In genomic region chr5:112282780-112283482, GRCm38 (mm10) we compare ENCODE assay signal across 12 mouse cellular contexts. TPM values are rescaled to one million over a fixed set of nuclear protein-coding genes. Genes with fewer than 3 reads are reported as not detected.
A peak's percentile ranks its signal among the peaks of the same experiment; 100 is the strongest.
DNase-seq lines count a peak whose midpoint lies in the region; ATAC-seq lines count a peak whose summit lies in the region.
"Had no signal": no experiment of that assay in that cellular context is flagged by ENCODE, and none has a peak within 500 bp of the region (broad histone marks: within the 10 kb centered on the region; RNA-seq: fewer than 3 reads in every experiment).

No protein-coding gene starts in this region.

- peaks cover 43% of the 10 kb centered on the region for H3K4me1 ChIP-seq in kidney, embryonic 14.5 days (ENCODE audit: control insufficient read depth, insufficient read depth, low read length)
- H3K4me1 ChIP-seq in hindbrain, embryonic 11.5 days (replicated peaks; ENCODE audit: control insufficient read depth, insufficient read depth, low read length) = no peaks in the 10 kb centered on the region; the same call in 1 of the 2 replicates

- no peak overlapping the region for H3K4me2 ChIP-seq in kidney, embryonic 14.5 days (replicated peaks; ENCODE audit: low read depth, low read length)
- no peak overlapping the region for H3K4me2 ChIP-seq in hindbrain, embryonic 11.5 days (replicated peaks; ENCODE audit: low read depth, low read length)

- ATAC-seq in kidney, embryonic 14.5 days (ENCODE audit: low FRiP score, low TSS enrichment) = no peak
- ATAC-seq in hindbrain, embryonic 11.5 days (ENCODE audit: low FRiP score) = no peak

- H3K9ac ChIP-seq in kidney, embryonic 14.5 days (ENCODE audit: low read depth, low read length) = 0 out of 2 replicates have a peak overlapping the region, but pooled peaks have one; percentile 18
- H3K9ac ChIP-seq in hindbrain, embryonic 11.5 days (ENCODE audit: low read depth, low read length) = no peak overlapping the region

- H3K36me3 ChIP-seq in kidney, embryonic 14.5 days (ENCODE audit: control insufficient read depth, insufficient read depth, low read length) = no peaks in the 10 kb centered on the region
- H3K36me3 ChIP-seq in hindbrain, embryonic 11.5 days (ENCODE audit: control insufficient read depth, insufficient read depth, low read length) = no peaks in the 10 kb centered on the region

- H3K27me3 ChIP-seq in kidney, embryonic 14.5 days (ENCODE audit: control insufficient read depth, insufficient read depth, low read length) = no peaks in the 10 kb centered on the region
- no peaks in the 10 kb centered on the region for H3K27me3 ChIP-seq in hindbrain, embryonic 11.5 days (ENCODE audit: control insufficient read depth, insufficient read depth, low read length)

- 70% methylated on average over 9 of the region's 9 CpGs for WGBS in kidney, embryonic 14.5 days
- 83% methylated on average over 9 of the region's 9 CpGs for WGBS in hindbrain, embryonic 11.5 days

- DNase-seq in kidney, adult 8-10 months = no peak
- DNase-seq in 416B (ENCODE audit: low read depth) (peak; percentile 50), MEL-GATA-1-ER (ENCODE audit: extremely low read depth, low read depth) (peak; percentile 38)
- peak; percentile 17 for DNase-seq in kidney, postnatal 14 days
- DNase-seq in embryo, embryonic 11 days = no peak
- no peak for DNase-seq in hindbrain, embryonic 11.5 days (ENCODE audit: low spot score)
- DNase-seq in gastrocnemius, adult 8-10 months (ENCODE audit: low spot score in 2 of 2) = no peak
- DNase-seq: midbrain, embryonic 14.5 days; thymus, postnatal 14 days had no signal

- no peaks in the 10 kb centered on the region for H3K9me3 ChIP-seq in kidney, embryonic 14.5 days (ENCODE audit: control insufficient read depth, low read length)
- H3K9me3 ChIP-seq in hindbrain, embryonic 11.5 days (ENCODE audit: control insufficient read depth, low read length) = no peaks in the 10 kb centered on the region

- no peak overlapping the region for H3K4me3 ChIP-seq in kidney, embryonic 14.5 days (ENCODE audit: low read length)
- H3K4me3 ChIP-seq in hindbrain, embryonic 11.5 days (ENCODE audit: low read depth, low read length) = no peak overlapping the region
- H3K4me3 ChIP-seq: erythroblast, embryonic 14.5 days had no signal

- peak overlapping the region; percentile 73; the same call in 1 of the 2 replicates for H3K27ac ChIP-seq in kidney, embryonic 14.5 days (ENCODE audit: low read depth, low read length)
- H3K27ac ChIP-seq in hindbrain, embryonic 11.5 days (ENCODE audit: low read depth, low read length) = no peak overlapping the region

RNA-seq across cellular contexts. Expression of gene Tpst2, which starts 6.4 kb away (rescaled TPM):
- 39.9 and 50.3 TPM in 2 replicates for polyA plus RNA-seq in kidney, embryonic 14.5 days (2014; fragmentation: Nextera tagmentation; extraction: Ambion mirVana)
- 27.0 and 32.3 TPM in 2 replicates for polyA plus RNA-seq in hindbrain, embryonic 11.5 days (2014; fragmentation: Nextera tagmentation; extraction: Ambion mirVana)
- total RNA-seq in gastrocnemius, adult 8-10 months (2022) = 10 to 100 TPM; 13.4 to 17.6 (median 16.0) TPM

RNA-seq across cellular contexts. Expression of gene Crybb1, which starts 27.3 kb away (rescaled TPM):
- polyA plus RNA-seq in kidney, embryonic 14.5 days (2014; fragmentation: Nextera tagmentation; extraction: Ambion mirVana) = 0.83 and 1.0 TPM in 2 replicates
- polyA plus RNA-seq in hindbrain, embryonic 11.5 days (2014; fragmentation: Nextera tagmentation; extraction: Ambion mirVana) = 0.59 and 0.88 TPM in 2 replicates
- total RNA-seq in gastrocnemius, adult 8-10 months (2022) = 1 to 10 TPM; 1.2 to 2.7 (median 2.2) TPM
- total RNA-seq: granulocyte monocyte progenitor cell, adult 5-6 weeks had no signal
- polyA plus RNA-seq: erythroblast, embryonic 14.5 days had no signal

RNA-seq across cellular contexts. Expression of gene Cryba4, which starts 30.6 kb away (rescaled TPM):
- 0.83 and 1.4 TPM in 2 replicates for polyA plus RNA-seq in kidney, embryonic 14.5 days (2014; fragmentation: Nextera tagmentation; extraction: Ambion mirVana)
- polyA plus RNA-seq in hindbrain, embryonic 11.5 days (2014; fragmentation: Nextera tagmentation; extraction: Ambion mirVana) = 1.4 and 1.9 TPM in 2 replicates
- under 1 TPM in 2 of 4 experiments, not detected in 2; 0.40 to 0.58 TPM for total RNA-seq in gastrocnemius, adult 8-10 months (2022)
- total RNA-seq: granulocyte monocyte progenitor cell, adult 5-6 weeks had no signal
- polyA plus RNA-seq: erythroblast, embryonic 14.5 days had no signal

RNA-seq across cellular contexts. Expression of gene Tfip11, which starts 43.2 kb away (rescaled TPM):
- polyA plus RNA-seq in kidney, embryonic 14.5 days (2014; fragmentation: Nextera tagmentation; extraction: Ambion mirVana) = 15.7 and 22.3 TPM in 2 replicates
- 17.6 and 22.8 TPM in 2 replicates for polyA plus RNA-seq in hindbrain, embryonic 11.5 days (2014; fragmentation: Nextera tagmentation; extraction: Ambion mirVana)
- 10 to 100 TPM; 11.9 to 14.7 (median 14.2) TPM for total RNA-seq in gastrocnemius, adult 8-10 months (2022)

RNA-seq across cellular contexts. Expression of gene Srrd, which starts 59.9 kb away (rescaled TPM):
- 46.0 and 47.0 TPM in 2 replicates for polyA plus RNA-seq in kidney, embryonic 14.5 days (2014; fragmentation: Nextera tagmentation; extraction: Ambion mirVana)
- polyA plus RNA-seq in hindbrain, embryonic 11.5 days (2014; fragmentation: Nextera tagmentation; extraction: Ambion mirVana) = 49.8 and 50.5 TPM in 2 replicates
- 1 to 10 TPM; 3.8 to 7.2 (median 5.1) TPM for total RNA-seq in gastrocnemius, adult 8-10 months (2022)

Comparison
In these comparisons a context has a peak if more than half of its experiments do, and no peak if none do; other contexts are left out.
1. DNase-seq: peak in 416B (single experiment), MEL-GATA-1-ER (single experiment) and kidney, postnatal 14 days (single experiment); none in kidney, adult 8-10 months (0 of 2), embryo, embryonic 11 days (single experiment), hindbrain, embryonic 11.5 days (single experiment) and gastrocnemius, adult 8-10 months (0 of 2).